Mouse (Mus musculus) limb, embryonic 10.5 days (tissue): Measurements from ENCODE around the gene Atp8b5. TPM values are rescaled to one million over a fixed set of nuclear protein-coding genes. Genes with fewer than 3 reads are reported as not detected.
A peak's percentile ranks its signal among the peaks of the same experiment; 100 is the strongest.

Experiments used
- DNase-seq: peaks from one replicate; pipeline ENCODE4 v3.0.0-alpha.2; 2017; ENCODE audit warnings: low spot score
- H3K27ac ChIP-seq: fragments of 300-500 bp; sonication (generic); 2 replicates; pipeline ENCODE4 v1.5.1; 2016; ENCODE audit warnings: mild to moderate bottlenecking
- H3K27me3 ChIP-seq: fragments of 300-500 bp; sonication (generic); 2 replicates; pipeline ENCODE4 v1.6.1; 2016; ENCODE audit warnings: low read depth, mild to moderate bottlenecking; ENCODE audit not compliant: poor library complexity, severe bottlenecking
- H3K36me3 ChIP-seq: fragments of 300-500 bp; sonication (generic); 2 replicates; pipeline ENCODE4 v1.6.1; 2016; ENCODE audit warnings: mild to moderate bottlenecking, moderate library complexity
- H3K4me1 ChIP-seq: fragments of 300-500 bp; sonication (generic); 2 replicates; pipeline ENCODE4 v1.6.1; 2016
- H3K4me3 ChIP-seq: fragments of 300-500 bp; sonication (generic); 2 replicates; pipeline ENCODE4 v1.5.1; 2016; ENCODE audit warnings: mild to moderate bottlenecking, moderate library complexity
- H3K9me3 ChIP-seq: fragments of 300-500 bp; sonication (generic); replicated peaks from 2 replicates; pipeline ENCODE4 v1.6.1; 2016; ENCODE audit warnings: mild to moderate bottlenecking
- WGBS: fragments of 180-500 bp; shearing (Covaris S2); methylation state at CpG from one replicate; pipeline ENCODE4 v1.1.7; 2016; 5-methylcytosine and 5-hydroxymethylcytosine counted together
- polyA plus RNA-seq: library from polyadenylated mRNA; unstranded; fragments of >200 nt; fragmentation: Nextera tagmentation; extraction: Ambion mirVana; gene quantifications from 2 replicates; pipeline ENCODE4 v1.2.1, GENCODE M21; 2016

Gene Atp8b5
- polyA plus RNA-seq, 1 experiment from 2014 or later: 0.14 TPM

GRCm38 (mm10) chr4:43394345-43394891, 127.5 kb downstream of the Atp8b5 start:
- Histone ChIP-seq H3K4me3 (no peak overlapping the region), H3K27ac (no peak overlapping the region; the same call in 1 of the 2 replicates), H3K4me1 (peaks cover 28% of the 10 kb centered on the region), H3K36me3 (no peaks in the 10 kb centered on the region), H3K27me3 (no peaks in the 10 kb centered on the region), H3K9me3 (no peaks in the 10 kb centered on the region)
- no peak for DNase-seq
- WGBS: 64% methylated on average over 15 of the region's 15 CpGs

GRCm38 (mm10) chr4:43395147-43395546, 128.2 kb downstream of the Atp8b5 start:
- Histone ChIP-seq H3K4me1 (peaks cover 35% of the 10 kb centered on the region), H3K36me3 (no peaks in the 10 kb centered on the region), H3K27ac (no peak overlapping the region), H3K4me3 (no peak overlapping the region), H3K27me3 (no peaks in the 10 kb centered on the region), H3K9me3 (no peaks in the 10 kb centered on the region)
- 93% methylated on average over 5 of the region's 5 CpGs for WGBS
- DNase-seq: no peak

- peaks cover 42% of the 10 kb centered on the region for H3K4me1 ChIP-seq
- H3K4me3 ChIP-seq: no peak overlapping the region
- no peak overlapping the region for H3K27ac ChIP-seq
- no peaks in the 10 kb centered on the region for H3K27me3 ChIP-seq
- DNase-seq: no peak
- WGBS: 70% methylated on average over 9 of the region's 9 CpGs
- H3K9me3 ChIP-seq: no peaks in the 10 kb centered on the region
- H3K36me3 ChIP-seq: no peaks in the 10 kb centered on the region
These were observed 128.9 kb downstream of the Atp8b5 start for GRCm38 (mm10) chr4:43395836-43396235.

GRCm38 (mm10) chr4:43396381-43396780, 129.4 kb downstream of the Atp8b5 start:
- no peak overlapping the region for H3K4me3 ChIP-seq
- 89% methylated on average over 5 of the region's 5 CpGs for WGBS
- H3K36me3 ChIP-seq: no peaks in the 10 kb centered on the region
- no peak for DNase-seq
- no peak overlapping the region for H3K27ac ChIP-seq
- no peaks in the 10 kb centered on the region for H3K27me3 ChIP-seq
- peaks cover 46% of the 10 kb centered on the region for H3K4me1 ChIP-seq
- no peaks in the 10 kb centered on the region for H3K9me3 ChIP-seq

GRCm38 (mm10) chr4:43398014-43398413, 131.1 kb downstream of the Atp8b5 start:
- H3K27me3 ChIP-seq: no peaks in the 10 kb centered on the region
- DNase-seq: no peak
- H3K27ac ChIP-seq: 0 out of 2 replicates have a peak overlapping the region, but pooled peaks have one; percentile 20
- no peaks in the 10 kb centered on the region for H3K9me3 ChIP-seq
- H3K4me1 ChIP-seq: peaks cover 54% of the 10 kb centered on the region
- WGBS: 78% methylated on average over 4 of the region's 4 CpGs
- H3K4me3 ChIP-seq: no peak overlapping the region
- no peaks in the 10 kb centered on the region for H3K36me3 ChIP-seq

GRCm38 (mm10) chr4:43398829-43399331, 131.9 kb downstream of the Atp8b5 start:
- Histone ChIP-seq H3K36me3 (no peaks in the 10 kb centered on the region), H3K27ac (peak overlapping the region; percentile 7), H3K9me3 (no peaks in the 10 kb centered on the region), H3K27me3 (no peaks in the 10 kb centered on the region), H3K4me1 (peaks cover 54% of the 10 kb centered on the region), H3K4me3 (no peak overlapping the region)
- WGBS: 65% methylated on average over 17 of the region's 17 CpGs
- DNase-seq: no peak

- H3K27ac ChIP-seq: peak overlapping the region; percentile 7; the same call in 1 of the 2 replicates
- 90% methylated on average over 31 of the region's 31 CpGs for WGBS
- H3K27me3 ChIP-seq: no peaks in the 10 kb centered on the region
- H3K9me3 ChIP-seq: no peaks in the 10 kb centered on the region
- no peaks in the 10 kb centered on the region for H3K36me3 ChIP-seq
- no peak for DNase-seq
- H3K4me1 ChIP-seq: peaks cover 49% of the 10 kb centered on the region
- H3K4me3 ChIP-seq: no peak overlapping the region
These were observed 132.6 kb downstream of the Atp8b5 start for GRCm38 (mm10) chr4:43399391-43400131.

GRCm38 (mm10) chr4:43400976-43401375, 134.0 kb downstream of the Atp8b5 start:
- H3K4me1 ChIP-seq: peaks cover 52% of the 10 kb centered on the region
- H3K27me3 ChIP-seq: no peaks in the 10 kb centered on the region
- 24% methylated on average over 10 of the region's 10 CpGs for WGBS
- H3K36me3 ChIP-seq: no peaks in the 10 kb centered on the region
- H3K9me3 ChIP-seq: no peaks in the 10 kb centered on the region
- peak overlapping the region; percentile 61; the same call in 1 of the 2 replicates for H3K27ac ChIP-seq
- 0 out of 2 replicates have a peak overlapping the region, but pooled peaks have one; percentile 2 for H3K4me3 ChIP-seq
- no peak for DNase-seq

GRCm38 (mm10) chr4:43401486-43401885, 134.5 kb downstream of the Atp8b5 start:
- WGBS: 88% methylated on average over 10 of the region's 10 CpGs
- no peaks in the 10 kb centered on the region for H3K27me3 ChIP-seq
- no peak for DNase-seq
- H3K4me3 ChIP-seq: 0 out of 2 replicates have a peak overlapping the region, but pooled peaks have one; percentile 2
- no peaks in the 10 kb centered on the region for H3K36me3 ChIP-seq
- H3K4me1 ChIP-seq: peaks cover 57% of the 10 kb centered on the region
- no peaks in the 10 kb centered on the region for H3K9me3 ChIP-seq
- 0 out of 2 replicates have a peak overlapping the region, but pooled peaks have one; percentile 61 for H3K27ac ChIP-seq

- Histone ChIP-seq H3K27me3 (no peaks in the 10 kb centered on the region), H3K9me3 (no peaks in the 10 kb centered on the region), H3K4me3 (no peak overlapping the region), H3K4me1 (peaks cover 64% of the 10 kb centered on the region), H3K36me3 (no peaks in the 10 kb centered on the region), H3K27ac (no peak overlapping the region; the same call in 1 of the 2 replicates)
- WGBS: 80% methylated on average over 9 of the region's 9 CpGs
- no peak for DNase-seq
These were observed 135.3 kb downstream of the Atp8b5 start for GRCm38 (mm10) chr4:43402212-43402611.

- Histone ChIP-seq H3K27me3 (no peaks in the 10 kb centered on the region), H3K27ac (no peak overlapping the region), H3K4me3 (no peak overlapping the region), H3K36me3 (no peaks in the 10 kb centered on the region), H3K4me1 (peaks cover 50% of the 10 kb centered on the region), H3K9me3 (no peaks in the 10 kb centered on the region)
- DNase-seq: no peak
- 91% methylated on average over 10 of the region's 10 CpGs for WGBS
These were observed 137.7 kb downstream of the Atp8b5 start for GRCm38 (mm10) chr4:43404697-43405096.

- no peaks in the 10 kb centered on the region for H3K9me3 ChIP-seq
- peaks cover 33% of the 10 kb centered on the region for H3K4me1 ChIP-seq
- no peaks in the 10 kb centered on the region for H3K27me3 ChIP-seq
- DNase-seq: peak; percentile 81
- 1% methylated on average over 28 of the region's 28 CpGs for WGBS
- peak overlapping the region; percentile 82 for H3K27ac ChIP-seq
- no peaks in the 10 kb centered on the region for H3K36me3 ChIP-seq
- H3K4me3 ChIP-seq: peak overlapping the region; percentile 58
These were observed 139.4 kb downstream of the Atp8b5 start for GRCm38 (mm10) chr4:43406162-43406971.
